Mouse (Mus musculus): Measurements from ENCODE around the gene Ccdc6. TPM values are rescaled to one million over a fixed set of nuclear protein-coding genes. Genes with fewer than 3 reads are reported as not detected.
A peak's percentile ranks its signal among the peaks of the same experiment; 100 is the strongest.

Ccdc6 gene
- total and polyA plus RNA-seq, 3 experiments: 14.3 to 28.5 (median 26.3) TPM

- Histone ChIP-seq H3K9ac (ENCODE audit: low read depth, low read length) (no peak overlapping the region), H3K27ac (no peak overlapping the region), H3K36me3 (ENCODE audit: control insufficient read depth, insufficient read depth, low read length) (no peaks in the 10 kb centered on the region), H3K79me2 (replicated peaks; ENCODE audit: control insufficient read depth, insufficient read depth, low read length) (no peaks in the 10 kb centered on the region), H3K4me1 (ENCODE audit: control insufficient read depth, insufficient read depth, low read length) (peaks cover 16% of the 10 kb centered on the region), H3K27me3 (ENCODE audit: control insufficient read depth, insufficient read depth, low read length) (no peaks in the 10 kb centered on the region), H3K4me3 (no peak overlapping the region)
- intact Hi-C loops (cut with DNase I): loop anchor here (5.0 kb wide), 2 partner anchors 89 to 299 kb away; partner anchors contain the start of gene Ccdc6
- no peak for DNase-seq
- WGBS: 47% methylated on average over 7 of the region's 7 CpGs
- TF ChIP-seq POLR2A (IDR thresholded peaks at IDR 0.05; ENCODE audit: insufficient read depth, low read depth, low read length) (no peak), EP300 (IDR thresholded peaks at IDR 0.05; ENCODE audit: insufficient read depth, low read depth, low read length) (no peak)
Measured at GRCm38 (mm10) chr10:70186586-70186985, 89.7 kb downstream of the Ccdc6 start.

GRCm38 (mm10) chr10:70189864-70190263 lies 92.9 kb downstream of the Ccdc6 start:
- no peak for DNase-seq
- H3K27ac ChIP-seq: no peak overlapping the region
- no peak overlapping the region for H3K9ac ChIP-seq (ENCODE audit: low read depth, low read length)
- TF ChIP-seq CTCF (IDR thresholded peaks at IDR 0.05): peak; percentile 43
- TF ChIP-seq EP300 (IDR thresholded peaks at IDR 0.05; ENCODE audit: insufficient read depth, low read depth, low read length): no peak
- no peak for TF ChIP-seq POLR2A (IDR thresholded peaks at IDR 0.05; ENCODE audit: insufficient read depth, low read depth, low read length)
- H3K79me2 ChIP-seq (replicated peaks; ENCODE audit: control insufficient read depth, insufficient read depth, low read length): no peaks in the 10 kb centered on the region
- H3K36me3 ChIP-seq (ENCODE audit: control insufficient read depth, insufficient read depth, low read length): no peaks in the 10 kb centered on the region
- WGBS: 86% methylated on average over 13 of the region's 13 CpGs
- intact Hi-C loops (cut with DNase I): loop anchor here (5.0 kb wide), 2 partner anchors 93 to 303 kb away; partner anchors contain the start of gene Ccdc6
- no peaks in the 10 kb centered on the region for H3K27me3 ChIP-seq (ENCODE audit: control insufficient read depth, insufficient read depth, low read length)
- peaks cover 2% of the 10 kb centered on the region for H3K4me1 ChIP-seq (ENCODE audit: control insufficient read depth, insufficient read depth, low read length)
- no peak overlapping the region for H3K4me3 ChIP-seq

DNA sequence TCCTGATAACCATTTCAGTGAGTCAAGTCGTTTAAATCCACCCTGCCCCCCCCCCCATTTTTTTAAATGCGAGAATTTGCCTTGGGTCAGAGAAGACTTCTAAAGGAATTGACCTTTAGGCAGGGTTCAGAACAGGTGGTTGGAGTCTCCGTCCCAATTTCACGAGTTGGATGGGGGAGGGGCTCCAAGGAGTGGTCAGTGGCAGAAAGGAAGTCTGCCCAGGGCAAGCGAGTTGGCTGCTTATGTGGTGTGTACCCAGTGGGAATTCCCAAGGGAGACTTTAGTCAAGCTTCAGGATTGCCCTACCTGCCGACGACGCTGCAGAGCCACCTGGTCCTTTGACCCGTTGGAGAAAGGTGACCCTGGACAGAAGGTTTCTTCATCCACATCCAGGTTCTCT lies 97.4 kb downstream of the Ccdc6 start:
- TF ChIP-seq POLR2A (IDR thresholded peaks at IDR 0.05; ENCODE audit: insufficient read depth, low read depth, low read length) (no peak), EP300 (IDR thresholded peaks at IDR 0.05; ENCODE audit: insufficient read depth, low read depth, low read length) (no peak), CTCF (IDR thresholded peaks at IDR 0.05) (no peak)
- Histone ChIP-seq H3K4me1 (ENCODE audit: control insufficient read depth, insufficient read depth, low read length) (peaks cover 3% of the 10 kb centered on the region; the same call in 1 of the 2 replicates), H3K79me2 (replicated peaks; ENCODE audit: control insufficient read depth, insufficient read depth, low read length) (no peaks in the 10 kb centered on the region), H3K27ac (no peak overlapping the region), H3K9ac (ENCODE audit: low read depth, low read length) (no peak overlapping the region), H3K36me3 (ENCODE audit: control insufficient read depth, insufficient read depth, low read length) (no peaks in the 10 kb centered on the region), H3K4me3 (no peak overlapping the region), H3K27me3 (ENCODE audit: control insufficient read depth, insufficient read depth, low read length) (no peaks in the 10 kb centered on the region)
- no peak for DNase-seq
- 77% methylated on average over 9 of the region's 9 CpGs for WGBS
- intact Hi-C loops (cut with DNase I): no loop called here

- TF ChIP-seq EP300 (IDR thresholded peaks at IDR 0.05; ENCODE audit: insufficient read depth, low read depth, low read length): no peak
- TF ChIP-seq CTCF (IDR thresholded peaks at IDR 0.05): no peak
- 0 out of 2 replicates have a peak, but pooled peaks have one; percentile 13 for TF ChIP-seq POLR2A (IDR thresholded peaks at IDR 0.05; ENCODE audit: insufficient read depth, low read depth, low read length)
Measured at GRCm38 (mm10) chr10:70195279-70195678, 98.4 kb downstream of the Ccdc6 start.

DNA sequence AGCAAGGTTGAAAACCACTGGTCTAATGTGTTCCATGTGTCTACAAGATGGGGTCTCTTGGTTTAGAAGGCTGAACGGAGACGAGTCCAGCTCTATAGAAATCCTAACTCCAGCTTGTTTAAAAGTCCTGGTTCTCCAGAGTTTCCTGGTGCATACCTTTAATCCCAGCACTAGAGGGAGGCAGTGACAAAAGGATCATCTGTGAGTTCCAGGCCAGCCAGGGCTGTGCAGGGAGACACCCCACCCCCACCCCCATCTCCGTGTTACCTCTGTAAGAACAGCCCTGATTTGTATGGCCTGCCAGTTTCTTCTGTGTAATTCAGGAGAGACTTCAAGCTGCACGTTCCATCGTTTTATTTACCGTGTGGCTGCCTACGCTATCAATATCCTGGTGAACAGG lies 98.9 kb downstream of the Ccdc6 start:
- H3K4me3 ChIP-seq: no peak overlapping the region
- TF ChIP-seq POLR2A (IDR thresholded peaks at IDR 0.05; ENCODE audit: insufficient read depth, low read depth, low read length): no peak
- peak; percentile 67 for TF ChIP-seq CTCF (IDR thresholded peaks at IDR 0.05)
- no peak for TF ChIP-seq EP300 (IDR thresholded peaks at IDR 0.05; ENCODE audit: insufficient read depth, low read depth, low read length)
- no peaks in the 10 kb centered on the region for H3K36me3 ChIP-seq (ENCODE audit: control insufficient read depth, insufficient read depth, low read length)
- no peak overlapping the region for H3K27ac ChIP-seq
- peaks cover 3% of the 10 kb centered on the region; the same call in 1 of the 2 replicates for H3K4me1 ChIP-seq (ENCODE audit: control insufficient read depth, insufficient read depth, low read length)
- no peaks in the 10 kb centered on the region for H3K79me2 ChIP-seq (replicated peaks; ENCODE audit: control insufficient read depth, insufficient read depth, low read length)
- H3K27me3 ChIP-seq (ENCODE audit: control insufficient read depth, insufficient read depth, low read length): no peaks in the 10 kb centered on the region
- intact Hi-C loops (cut with DNase I): loop anchor here (1.0 kb wide), 1 partner anchor 100 kb away; no protein-coding TSS in a partner anchor
- no peak for DNase-seq
- H3K9ac ChIP-seq (ENCODE audit: low read depth, low read length): no peak overlapping the region
- 63% methylated on average over 7 of the region's 7 CpGs for WGBS

More at GRCm38 (mm10) chr10:70195279-70195678, 98.4 kb downstream of the Ccdc6 start:
- Histone ChIP-seq H3K27ac (no peak overlapping the region), H3K36me3 (ENCODE audit: control insufficient read depth, insufficient read depth, low read length) (no peaks in the 10 kb centered on the region), H3K9ac (ENCODE audit: low read depth, low read length) (no peak overlapping the region), H3K4me3 (no peak overlapping the region), H3K79me2 (replicated peaks; ENCODE audit: control insufficient read depth, insufficient read depth, low read length) (no peaks in the 10 kb centered on the region), H3K4me1 (ENCODE audit: control insufficient read depth, insufficient read depth, low read length) (peaks cover 3% of the 10 kb centered on the region; the same call in 1 of the 2 replicates), H3K27me3 (ENCODE audit: control insufficient read depth, insufficient read depth, low read length) (no peaks in the 10 kb centered on the region)
- intact Hi-C loops (cut with DNase I): no loop called here
- no peak for DNase-seq
- WGBS: 70% methylated on average over 7 of the region's 7 CpGs

- 66% methylated on average over 6 of the region's 6 CpGs for whole genome bisulfite sequencing
- intact Hi-C loops (cut with DNase I): loop anchor here (1.0 kb wide), 1 partner anchor 99 kb away; no protein-coding TSS in a partner anchor
- no peak for DNase-seq
- no peak overlapping the region for H3K4me3 ChIP-seq
- H3K36me3 ChIP-seq (ENCODE audit: control insufficient read depth, insufficient read depth, low read length): no peaks in the 10 kb centered on the region
- no peak overlapping the region for H3K9ac ChIP-seq (ENCODE audit: low read depth, low read length)
- H3K27me3 ChIP-seq (ENCODE audit: control insufficient read depth, insufficient read depth, low read length): no peaks in the 10 kb centered on the region
- H3K4me1 ChIP-seq (ENCODE audit: control insufficient read depth, insufficient read depth, low read length): peaks cover 3% of the 10 kb centered on the region; the same call in 1 of the 2 replicates
- H3K27ac ChIP-seq: no peak overlapping the region
- no peak for TF ChIP-seq CTCF (IDR thresholded peaks at IDR 0.05)
- TF ChIP-seq EP300 (IDR thresholded peaks at IDR 0.05; ENCODE audit: insufficient read depth, low read depth, low read length): no peak
- no peak for TF ChIP-seq POLR2A (IDR thresholded peaks at IDR 0.05; ENCODE audit: insufficient read depth, low read depth, low read length)
- H3K79me2 ChIP-seq (replicated peaks; ENCODE audit: control insufficient read depth, insufficient read depth, low read length): no peaks in the 10 kb centered on the region
Measured at GRCm38 (mm10) chr10:70196666-70197065, 99.7 kb downstream of the Ccdc6 start.
